Mouse (Mus musculus): ENCODE results near the gene Plekho2. TPM values are rescaled to one million over a fixed set of nuclear protein-coding genes. Genes with fewer than 3 reads are reported as not detected.

Gene Plekho2
- 12.2 and 14.9 TPM in 2 replicates for polyA plus RNA-seq (2015; fragmentation: Nextera tagmentation; extraction: Ambion mirVana)

GRCm38 (mm10) chr9:65579781-65580371 is at the start of gene Plekho2:
Plekho2 (minus strand) TSS chr9:65580040.
- peak; percentile 96 for DNase-seq (ENCODE audit: low spot score)

DNA sequence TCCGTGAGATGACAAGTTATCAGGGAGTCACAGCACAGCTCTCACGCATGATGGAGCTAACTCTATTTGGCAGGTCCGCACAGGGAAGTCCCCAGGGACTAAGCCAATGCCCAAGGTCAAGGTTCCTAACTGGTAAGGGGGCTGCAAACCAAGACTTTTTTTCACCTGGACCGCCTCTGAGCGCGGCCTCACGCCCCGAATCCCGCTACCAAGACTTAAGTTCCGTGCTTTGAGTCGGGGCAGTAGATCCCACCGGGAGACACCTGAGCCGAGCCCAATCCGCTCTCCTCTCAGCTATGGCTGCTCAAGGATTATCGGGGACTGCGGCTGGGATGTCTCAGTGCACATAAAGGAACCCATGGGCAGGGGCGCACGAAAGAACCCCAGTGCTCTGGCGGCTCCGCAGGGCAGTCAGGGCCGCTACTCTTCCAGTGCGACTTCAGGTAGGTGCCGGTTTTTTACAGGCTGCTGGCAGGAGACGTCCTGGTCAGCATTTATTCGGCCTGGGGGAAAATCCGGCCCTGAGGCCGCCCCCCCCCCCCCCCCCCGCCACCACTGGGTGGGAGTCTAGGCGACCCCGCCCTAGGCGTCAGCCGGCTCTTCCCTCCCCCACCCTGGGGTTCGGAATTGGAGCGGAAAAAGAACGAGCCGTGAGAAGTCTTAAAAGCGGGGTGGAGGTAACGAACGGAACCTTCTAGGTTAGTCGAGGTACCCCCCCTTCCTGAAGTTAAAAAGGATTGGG is 49.4 kb upstream of the Plekho2 start, which contains the start of gene Rbpms2:
Gene Rbpms2 (plus strand): TSS at position 624 of the 742 bp plus-strand sequence.
- DNase-seq (ENCODE audit: low spot score), result peak; percentile 40

GRCm38 (mm10) chr9:65624266-65624665 is 44.4 kb upstream of the Plekho2 start:
- DNase-seq (ENCODE audit: low spot score), result no peak

DNA sequence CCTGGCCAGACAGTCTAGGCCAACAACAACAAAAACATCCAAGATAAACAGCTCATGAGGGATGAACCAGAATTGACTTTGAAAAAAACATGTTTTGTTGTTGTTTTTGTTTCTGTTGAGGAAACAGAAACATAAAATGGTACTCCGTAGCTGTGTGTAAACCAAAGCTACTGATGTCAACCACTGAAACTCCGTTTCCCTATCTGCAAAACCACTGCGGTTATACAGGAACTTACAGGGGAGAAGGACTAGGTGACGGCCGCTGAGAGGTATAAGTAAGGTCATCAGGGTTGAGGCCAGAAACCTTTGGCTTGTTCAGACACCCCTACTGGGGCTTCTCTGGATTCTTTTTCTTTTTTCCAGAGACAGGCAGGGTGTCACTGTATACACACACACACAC is 43.0 kb upstream of the Plekho2 start:
- peak; percentile 23 for DNase-seq (ENCODE audit: low spot score)

GRCm38 (mm10) chr9:65621666-65622065 is 41.8 kb upstream of the Plekho2 start:
- no peak for DNase-seq (ENCODE audit: low spot score)

- peak; percentile 78 for DNase-seq (ENCODE audit: low spot score)
Measured at GRCm38 (mm10) chr9:65621196-65621595, 41.4 kb upstream of the Plekho2 start.

- no peak for DNase-seq (ENCODE audit: low spot score)
Measured at GRCm38 (mm10) chr9:65619311-65619710, 39.5 kb upstream of the Plekho2 start.

DNA sequence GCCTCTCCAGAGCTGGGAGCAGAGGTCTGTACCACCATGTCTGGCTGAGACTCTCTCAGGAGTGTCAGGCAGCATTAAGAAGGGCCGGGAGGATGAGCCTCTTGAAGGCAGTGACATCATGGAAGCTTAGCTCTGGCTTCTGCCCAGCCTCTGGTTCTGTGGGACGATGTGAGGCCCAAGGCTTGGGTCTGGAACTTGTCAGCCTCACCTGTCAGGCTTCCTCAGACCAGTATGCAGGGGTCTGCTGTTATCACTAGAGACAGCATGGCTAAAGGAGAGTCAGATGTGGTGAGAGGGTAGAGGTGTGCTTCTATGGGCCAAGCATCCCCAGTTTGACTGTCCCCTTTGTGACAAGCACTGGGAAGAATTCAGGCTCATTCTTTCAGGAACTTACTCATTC is 33.3 kb upstream of the Plekho2 start:
- no peak for DNase-seq (ENCODE audit: low spot score)

DNA sequence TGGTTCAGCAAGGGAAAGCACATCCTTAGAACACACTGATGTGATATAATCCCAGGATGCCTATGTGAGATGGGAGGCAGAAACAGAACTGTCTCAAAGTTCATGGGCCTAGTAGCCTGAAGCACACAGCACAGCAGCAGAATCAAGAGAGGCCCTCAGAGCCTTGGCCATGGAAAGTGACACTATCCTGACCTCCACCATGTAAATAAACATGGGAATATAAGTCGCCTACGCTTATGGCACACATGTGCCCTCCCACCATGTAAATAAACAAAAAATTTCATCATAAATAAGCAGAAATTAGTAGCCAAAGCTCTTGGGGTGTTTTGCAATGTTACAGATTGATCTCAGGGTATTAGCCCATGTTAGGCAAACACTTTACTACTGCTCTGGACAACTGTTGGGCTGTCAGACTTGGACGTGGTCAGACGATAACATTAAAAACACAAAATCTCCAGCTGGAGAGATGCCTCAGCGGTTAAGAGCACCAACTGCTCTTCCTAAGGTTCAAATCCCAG is 32.2 kb upstream of the Plekho2 start:
- DNase-seq (ENCODE audit: low spot score), result no peak

- DNase-seq (ENCODE audit: low spot score), result no peak
Measured at GRCm38 (mm10) chr9:65607120-65607519, 27.3 kb upstream of the Plekho2 start.

- no peak for DNase-seq (ENCODE audit: low spot score)
Measured at GRCm38 (mm10) chr9:65606321-65607109, 26.7 kb upstream of the Plekho2 start.

GRCm38 (mm10) chr9:65605471-65606136 is 25.8 kb upstream of the Plekho2 start:
- peak; percentile 78 for DNase-seq (ENCODE audit: low spot score)

- peak; percentile 32 for DNase-seq (ENCODE audit: low spot score)
Measured at GRCm38 (mm10) chr9:65603401-65604102, 23.7 kb upstream of the Plekho2 start.

DNA sequence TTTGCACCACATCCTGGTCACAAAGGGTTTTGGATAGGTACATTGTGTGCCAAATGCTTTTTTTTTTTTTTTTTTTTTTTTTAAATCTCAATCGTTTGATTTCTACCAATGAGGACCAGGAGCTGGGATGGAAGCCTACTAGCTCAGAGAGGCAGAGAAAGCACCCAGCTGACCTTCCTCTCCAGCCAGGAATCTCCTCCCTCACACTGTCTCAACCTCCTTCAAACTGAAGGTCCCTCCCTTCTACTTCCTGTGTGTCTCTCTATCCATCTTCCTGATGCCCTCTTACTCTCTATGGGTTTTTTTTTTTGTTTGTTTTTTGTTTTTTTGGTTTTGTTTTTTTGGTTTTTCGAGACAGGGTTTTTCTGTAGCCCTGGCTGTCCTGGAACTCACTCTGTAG is 21.1 kb upstream of the Plekho2 start:
- no peak for DNase-seq (ENCODE audit: low spot score)

- peak; percentile 60 for DNase-seq (ENCODE audit: low spot score)
Measured at GRCm38 (mm10) chr9:65598765-65599249, 19.0 kb upstream of the Plekho2 start.

DNA sequence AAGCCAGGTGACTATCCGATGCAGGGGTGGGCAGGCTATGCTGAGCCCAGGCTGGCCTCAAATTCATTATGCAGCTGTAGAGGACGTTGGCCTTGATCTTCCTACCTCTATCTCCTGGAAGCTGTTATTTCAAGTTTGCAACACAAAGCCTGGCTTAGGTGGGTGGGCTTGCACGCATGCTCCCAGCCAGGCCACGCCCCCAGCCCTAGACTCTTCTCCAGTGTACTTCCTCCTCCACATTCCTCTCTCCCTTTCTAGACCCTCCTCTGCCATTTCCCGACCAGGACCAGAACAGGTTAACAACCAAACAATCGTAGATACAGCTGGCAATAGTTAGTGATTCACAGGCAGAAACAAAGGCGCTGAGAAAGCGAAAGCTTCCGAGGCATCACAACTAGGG is 13.8 kb upstream of the Plekho2 start:
- no peak for DNase-seq (ENCODE audit: low spot score)

DNA sequence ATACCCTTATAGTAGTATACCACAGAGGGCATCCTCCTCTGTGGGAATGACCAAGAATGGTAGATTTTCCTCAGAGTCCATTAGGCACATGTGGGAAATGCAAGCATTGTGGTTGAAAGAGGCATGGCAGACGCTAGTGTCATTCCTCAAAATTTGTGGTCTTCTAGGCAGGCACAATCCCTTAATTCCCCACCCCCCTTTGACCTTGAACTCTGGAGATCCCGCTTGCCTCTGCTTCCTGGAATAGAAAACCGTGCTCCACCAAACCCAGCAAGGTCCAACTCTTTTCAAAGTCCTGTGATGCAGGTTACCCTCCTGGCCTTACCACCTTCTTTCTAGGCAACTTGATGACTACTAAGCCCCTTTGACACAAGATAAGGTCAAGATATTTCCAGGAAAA is 12.9 kb upstream of the Plekho2 start:
- no peak for DNase-seq (ENCODE audit: low spot score)

DNA sequence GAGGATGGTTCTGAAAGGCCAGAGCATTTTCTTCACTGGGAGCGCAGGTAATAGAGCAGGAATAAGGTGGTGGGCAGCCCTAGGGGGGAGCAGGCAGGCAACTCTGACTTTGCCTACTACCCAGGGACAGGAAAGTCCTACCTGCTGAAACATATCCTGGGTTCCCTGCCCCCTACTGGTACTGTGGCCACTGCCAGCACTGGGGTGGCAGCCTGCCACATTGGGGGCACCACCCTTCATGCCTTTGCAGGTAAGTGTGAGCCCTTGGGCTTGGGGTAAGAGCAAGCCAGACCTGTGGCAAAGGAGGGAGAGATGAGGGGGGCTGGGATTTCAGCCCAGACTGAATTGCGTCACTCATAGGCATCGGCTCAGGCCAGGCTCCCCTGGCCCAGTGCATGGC is 9.3 kb upstream of the Plekho2 start:
- no peak for DNase-seq (ENCODE audit: low spot score)

DNA sequence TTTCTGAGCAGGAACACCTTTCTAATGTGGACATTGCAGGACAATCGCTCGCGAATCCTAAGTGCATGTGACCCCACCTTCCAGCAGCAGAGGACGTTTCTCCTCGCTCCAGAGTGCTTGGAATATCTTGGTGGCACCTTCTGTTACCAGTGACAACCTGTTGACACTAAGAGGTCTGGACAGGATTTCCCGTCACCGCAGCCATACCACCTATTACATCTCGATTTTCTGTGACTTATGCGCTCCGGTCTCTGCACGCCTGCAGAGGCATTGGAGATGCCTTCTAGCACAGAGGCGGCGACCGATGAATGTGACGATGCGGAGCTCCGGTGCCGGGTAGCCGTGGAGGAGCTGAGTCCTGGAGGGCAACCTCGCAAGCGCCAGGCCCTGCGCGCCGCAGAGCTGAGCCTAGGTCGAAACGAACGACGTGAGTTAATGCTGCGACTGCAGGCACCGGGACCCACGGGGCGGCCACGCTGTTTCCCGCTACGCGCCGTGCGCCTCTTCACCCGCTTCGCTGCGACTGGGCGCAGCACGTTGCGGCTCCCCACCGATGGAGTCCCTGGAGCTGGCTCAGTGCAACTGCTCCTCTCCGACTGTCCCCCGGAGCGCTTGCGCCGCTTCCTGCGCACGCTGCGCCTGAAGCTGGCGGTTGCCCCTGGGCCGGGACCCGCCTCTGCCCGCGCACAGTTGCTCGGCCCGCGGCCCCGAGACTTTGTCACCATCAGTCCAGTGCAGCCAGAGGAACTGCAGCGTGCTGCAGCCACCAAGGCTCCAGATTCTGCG is 7.9 kb upstream of the Plekho2 start:
- DNase-seq (ENCODE audit: low spot score), result peak; percentile 27

DNA sequence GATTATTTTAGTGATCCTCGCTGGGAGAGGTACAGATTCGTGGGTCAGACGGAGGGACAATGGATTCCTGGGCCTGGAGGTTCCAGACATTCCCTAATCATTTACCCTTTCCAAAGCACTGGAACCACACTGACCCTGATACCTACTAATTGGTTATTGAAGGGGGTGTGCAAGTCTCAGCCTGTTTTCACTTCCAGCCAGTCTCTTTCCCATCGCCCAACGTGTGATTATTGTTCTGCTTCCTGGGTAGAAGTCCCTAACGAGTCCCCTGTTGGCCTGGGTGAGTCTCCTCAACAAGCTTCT is 7.4 kb upstream of the Plekho2 start:
- no peak for DNase-seq (ENCODE audit: low spot score)
